In the genomic region with DNA sequence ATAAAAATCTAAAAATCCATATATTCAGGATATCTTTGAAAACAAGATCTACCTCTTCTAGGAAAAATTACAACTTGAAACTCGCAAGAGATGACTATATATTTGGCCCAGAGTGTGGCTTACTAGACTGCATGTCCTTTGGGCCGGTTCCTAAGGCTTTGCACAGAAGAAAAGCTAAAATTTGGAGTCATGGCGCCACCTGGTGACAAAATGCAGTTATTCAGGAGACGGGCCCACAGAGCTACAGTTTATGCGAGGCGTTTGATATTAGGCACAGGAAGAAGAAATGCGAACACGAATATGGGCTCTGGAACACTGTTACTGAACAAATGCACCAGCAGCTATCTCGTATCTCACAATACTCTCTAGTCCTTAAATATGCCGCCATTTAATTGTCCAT, we compare ENCODE assay signal across 9 mouse cellular contexts. TPM values are rescaled to one million over a fixed set of nuclear protein-coding genes. Genes with fewer than 3 reads are reported as not detected.
DNase-seq lines count a peak whose midpoint lies in the region; ATAC-seq and TF ChIP-seq lines count a peak whose summit lies in the region.
"Had no signal": no experiment of that assay in that cellular context is flagged by ENCODE, and none has a peak within 500 bp of the region (broad histone marks: within the 10 kb centered on the region; RNA-seq: fewer than 3 reads in every experiment).

No protein-coding gene starts in this region.

- H3K9ac ChIP-seq in forebrain, embryonic 12.5 days, result no peak overlapping the region
- H3K9ac ChIP-seq in stomach, postnatal 0 days (ENCODE audit: low read length), result no peak overlapping the region
- H3K9ac ChIP-seq: stomach, embryonic 15.5 days had no signal

- no peaks in the 10 kb centered on the region for H3K9me3 ChIP-seq in forebrain, embryonic 12.5 days
- no peaks in the 10 kb centered on the region for H3K9me3 ChIP-seq in stomach, postnatal 0 days (ENCODE audit: control insufficient read depth, low read length)
- H3K9me3 ChIP-seq: stomach, embryonic 15.5 days had no signal

- no peak overlapping the region for H3K27ac ChIP-seq in forebrain, embryonic 12.5 days
- no peak overlapping the region for H3K27ac ChIP-seq in stomach, postnatal 0 days (replicated peaks)
- H3K27ac ChIP-seq: stomach, embryonic 15.5 days had no signal

- H3K4me2 ChIP-seq in forebrain, embryonic 12.5 days, result no peak overlapping the region
- no peak overlapping the region for H3K4me2 ChIP-seq in stomach, postnatal 0 days (replicated peaks; ENCODE audit: low read depth)
- H3K4me2 ChIP-seq: stomach, embryonic 15.5 days had no signal

- intact Hi-C loops in left cerebral cortex, postnatal 14 days (cut with DNase I), result loop anchor here (1.0 to 2.0 kb wide), 3 partner anchors 56 to 391 kb away; no protein-coding TSS in a partner anchor

- TF ChIP-seq POLR2A in brain, embryonic 14.5 days (IDR thresholded peaks at IDR 0.05; ENCODE audit: borderline replicate concordance, extremely low read depth, insufficient read depth, insufficient read length, poor library complexity, severe bottlenecking), result no peak

- H3K4me1 ChIP-seq in forebrain, embryonic 12.5 days, result peaks cover 19% of the 10 kb centered on the region
- H3K4me1 ChIP-seq in stomach, postnatal 0 days (replicated peaks; ENCODE audit: control insufficient read depth, insufficient read depth), result 0 out of 2 replicates have a peak, but pooled peaks cover 2% of the 10 kb centered on the region

- 10% methylated on average over 10 of the region's 10 CpGs for WGBS in forebrain, embryonic 12.5 days
- WGBS in stomach, postnatal 0 days, result 4% methylated on average over 10 of the region's 10 CpGs

- ATAC-seq in forebrain, embryonic 12.5 days (ENCODE audit: low FRiP score), result 0 out of 2 replicates have a peak, but pooled peaks have one; percentile 14
- ATAC-seq in stomach, postnatal 0 days (ENCODE audit: low FRiP score, low TSS enrichment), result peak; percentile 46; the same call in 1 of the 2 replicates

- peak; percentile 82 for TF ChIP-seq CTCF in brain, embryonic 14.5 days (IDR thresholded peaks at IDR 0.05; ENCODE audit: borderline replicate concordance, extremely low read depth, insufficient read depth, insufficient read length)
- peak; percentile 91 for TF ChIP-seq CTCF in stomach, postnatal 0 days (IDR thresholded peaks at IDR 0.05; ENCODE audit: low read depth)

- no peak for TF ChIP-seq EP300 in stomach, postnatal 0 days (optimal IDR thresholded peaks at IDR 0.05)

- peak; percentile 88 for DNase-seq in heart, adult 8-10 months (ENCODE audit: low spot score)
- DNase-seq in heart, adult 11 months, result no peak
- peak; percentile 91 for DNase-seq in brain, embryonic 14.5 days (ENCODE audit: low read depth)
- peak; percentile 71 for DNase-seq in hindlimb bud, embryonic 11.5 days (ENCODE audit: extremely low spot score, low read depth, low spot score)
- DNase-seq in left cerebral cortex, postnatal 14 days (ENCODE audit: low spot score in 2 of 2), result peak; percentile 87 to 92
- DNase-seq in neural tube, embryonic 10.5 days (ENCODE audit: extremely low spot score, low spot score), result peak; percentile 81
- DNase-seq in stomach, postnatal 0 days (ENCODE audit: low spot score), result peak; percentile 83

- H3K4me3 ChIP-seq in forebrain, embryonic 12.5 days (replicated peaks), result no peak overlapping the region
- no peak overlapping the region for H3K4me3 ChIP-seq in stomach, postnatal 0 days (ENCODE audit: low read depth, low read length)
- H3K4me3 ChIP-seq: stomach, embryonic 15.5 days had no signal

- H3K36me3 ChIP-seq in forebrain, embryonic 12.5 days (replicated peaks), result no peaks in the 10 kb centered on the region
- no peaks in the 10 kb centered on the region for H3K36me3 ChIP-seq in stomach, postnatal 0 days (ENCODE audit: control insufficient read depth, insufficient read depth, low read length)
- H3K36me3 ChIP-seq: stomach, embryonic 15.5 days had no signal

- H3K27me3 ChIP-seq in forebrain, embryonic 12.5 days, result peaks cover 14% of the 10 kb centered on the region; the same call in 1 of the 2 replicates
- H3K27me3 ChIP-seq in stomach, postnatal 0 days (ENCODE audit: control insufficient read depth, insufficient read depth, low read length), result no peaks in the 10 kb centered on the region
- H3K27me3 ChIP-seq: stomach, embryonic 15.5 days had no signal

RNA-seq across cellular contexts. Expression of gene Cyp24a1, which starts 10.8 kb away (rescaled TPM):
- not detected for total RNA-seq in heart, adult 8-10 months (2022)
- 0.16 TPM in 2 replicates for polyA plus RNA-seq in brain, embryonic 14.5 days (2012; rRNA removed)
- 0.06 TPM in 1 of 2 replicates, not detected in the other for polyA plus RNA-seq in forebrain, embryonic 12.5 days (2016; fragmentation: Nextera tagmentation; extraction: Ambion mirVana)
- not detected for total RNA-seq in left cerebral cortex, postnatal 14 days (2021)
- polyA plus RNA-seq in stomach, postnatal 0 days (2015; fragmentation: Nextera tagmentation; extraction: Ambion mirVana), result not detected in 2 replicates
- polyA plus RNA-seq: stomach, embryonic 15.5 days had no signal

RNA-seq across cellular contexts. Expression of gene Pfdn4, which starts 11.5 kb away (rescaled TPM):
- total RNA-seq in heart, adult 8-10 months (2022), result 10 to 100 TPM in 2 of 4 experiments, 1 to 10 TPM in 2; 9.4 to 12.6 (median 10.9) TPM
- 55.5 and 55.6 TPM in 2 replicates for polyA plus RNA-seq in brain, embryonic 14.5 days (2012; rRNA removed)
- 139 and 140 TPM in 2 replicates for polyA plus RNA-seq in forebrain, embryonic 12.5 days (2016; fragmentation: Nextera tagmentation; extraction: Ambion mirVana)
- total RNA-seq in left cerebral cortex, postnatal 14 days (2021), result 10 to 100 TPM; 29.6 to 34.2 TPM
- polyA plus RNA-seq in stomach, postnatal 0 days (2015; fragmentation: Nextera tagmentation; extraction: Ambion mirVana), result 55.6 and 61.8 TPM in 2 replicates
